Mouse (Mus musculus) naive thymus-derived CD4-positive, alpha-beta T cell, adult 2 months (primary cell): ENCODE results near the gene Pde7b.

Source experiments
- DNase-seq: peaks from one replicate; pipeline ENCODE4 v3.0.0-alpha.2; 2011; ENCODE audit warnings: low read depth

The Pde7b gene

GRCm38 (mm10) chr10:20654187-20654586, 70.7 kb downstream of the Pde7b start:
- no peak for DNase-seq

GRCm38 (mm10) chr10:20653299-20653698, 71.6 kb downstream of the Pde7b start:
- no peak for DNase-seq

GRCm38 (mm10) chr10:20636381-20636780, 88.5 kb downstream of the Pde7b start:
- DNase-seq = no peak

- DNase-seq = no peak
These were observed 91.8 kb downstream of the Pde7b start for GRCm38 (mm10) chr10:20633085-20633415.

GRCm38 (mm10) chr10:20632256-20633084, 92.4 kb downstream of the Pde7b start:
- DNase-seq = no peak

GRCm38 (mm10) chr10:20630122-20630521, 94.8 kb downstream of the Pde7b start:
- DNase-seq = no peak

- DNase-seq = no peak
These were observed 99.0 kb downstream of the Pde7b start for GRCm38 (mm10) chr10:20625702-20626375.

- no peak for DNase-seq
These were observed 103.0 kb downstream of the Pde7b start for GRCm38 (mm10) chr10:20621661-20622454.

- no peak for DNase-seq
These were observed 118.9 kb downstream of the Pde7b start for GRCm38 (mm10) chr10:20606007-20606406.

GRCm38 (mm10) chr10:20595107-20595810, 129.6 kb downstream of the Pde7b start:
- DNase-seq = no peak

GRCm38 (mm10) chr10:20594015-20594414, 130.9 kb downstream of the Pde7b start:
- DNase-seq = no peak

GRCm38 (mm10) chr10:20590100-20590499, 134.8 kb downstream of the Pde7b start:
- DNase-seq = no peak

- no peak for DNase-seq
These were observed 138.9 kb downstream of the Pde7b start for GRCm38 (mm10) chr10:20585959-20586358.

- DNase-seq = no peak
These were observed 149.9 kb downstream of the Pde7b start for GRCm38 (mm10) chr10:20575002-20575401.

- DNase-seq = no peak
These were observed 150.5 kb downstream of the Pde7b start for GRCm38 (mm10) chr10:20574414-20574813.

GRCm38 (mm10) chr10:20571521-20571920, 153.4 kb downstream of the Pde7b start:
- DNase-seq = no peak

- DNase-seq = no peak
These were observed 156.2 kb downstream of the Pde7b start for GRCm38 (mm10) chr10:20568630-20569029.

GRCm38 (mm10) chr10:20567684-20568236, 157.1 kb downstream of the Pde7b start:
- no peak for DNase-seq

- no peak for DNase-seq
These were observed 168.4 kb downstream of the Pde7b start for GRCm38 (mm10) chr10:20556477-20556876.

- DNase-seq = no peak
These were observed 173.5 kb downstream of the Pde7b start for GRCm38 (mm10) chr10:20551341-20551740.

- no peak for DNase-seq
These were observed 174.1 kb downstream of the Pde7b start for GRCm38 (mm10) chr10:20550771-20551170.

GRCm38 (mm10) chr10:20550161-20550560, 174.7 kb downstream of the Pde7b start:
- DNase-seq = no peak
